Mouse (Mus musculus) neural tube, embryonic 13.5 days (tissue): ENCODE measurements around the gene Nup93. TPM values are rescaled to one million over a fixed set of nuclear protein-coding genes. Genes with fewer than 3 reads are reported as not detected.

Source experiments
- ATAC-seq: fragments of 200-750 bp; cut with Nextera tagmentation; 2 replicates; pipeline ENCODE4 v1.8.0; 2017; ENCODE audit warnings: low read depth, mild to moderate bottlenecking, moderate TSS enrichment, moderate library complexity
- H3K27ac ChIP-seq: fragments of 300-500 bp; sonication (generic); replicated peaks from 2 replicates; pipeline ENCODE4 v1.5.1; 2015; ENCODE audit warnings: moderate library complexity, mild to moderate bottlenecking, inconsistent platforms
- H3K27me3 ChIP-seq: fragments of 300-500 bp; sonication (generic); 2 replicates; pipeline ENCODE4 v1.6.1; 2015; ENCODE audit warnings: mild to moderate bottlenecking, inconsistent platforms
- H3K36me3 ChIP-seq: fragments of 300-500 bp; sonication (generic); 2 replicates; pipeline ENCODE4 v1.6.1; 2015; ENCODE audit warnings: mild to moderate bottlenecking, inconsistent platforms
- H3K4me1 ChIP-seq: fragments of 300-500 bp; sonication (generic); replicated peaks from 2 replicates; pipeline ENCODE4 v1.6.1; 2015; ENCODE audit warnings: inconsistent platforms
- H3K4me2 ChIP-seq: fragments of 300-500 bp; sonication (generic); 2 replicates; pipeline ENCODE4 v1.6.1; 2015; ENCODE audit warnings: inconsistent platforms, mild to moderate bottlenecking, moderate library complexity
- H3K4me3 ChIP-seq: fragments of 300-500 bp; sonication (generic); 2 replicates; pipeline ENCODE4 v1.5.1; 2015; ENCODE audit warnings: mild to moderate bottlenecking, inconsistent platforms
- H3K9ac ChIP-seq: fragments of 300-500 bp; sonication (generic); 2 replicates; pipeline ENCODE4 v1.6.1; 2015; ENCODE audit warnings: moderate library complexity, mild to moderate bottlenecking, inconsistent platforms
- H3K9me3 ChIP-seq: fragments of 300-500 bp; sonication (generic); 2 replicates; pipeline ENCODE4 v1.6.1; 2016; ENCODE audit warnings: inconsistent platforms
- WGBS: fragments of 180-500 bp; shearing (Covaris S2); methylation state at CpG from one replicate; pipeline ENCODE4 v1.1.7; 2015; 5-methylcytosine and 5-hydroxymethylcytosine counted together
- polyA plus RNA-seq: library from polyadenylated mRNA; unstranded; fragments of >200 nt; fragmentation: Nextera tagmentation; extraction: Ambion mirVana; gene quantifications from 2 replicates; pipeline ENCODE4 v1.2.1, GENCODE M21; 2015

Gene Nup93
- polyA plus RNA-seq, 1 experiment from 2014 or later: 56.1 TPM

DNA sequence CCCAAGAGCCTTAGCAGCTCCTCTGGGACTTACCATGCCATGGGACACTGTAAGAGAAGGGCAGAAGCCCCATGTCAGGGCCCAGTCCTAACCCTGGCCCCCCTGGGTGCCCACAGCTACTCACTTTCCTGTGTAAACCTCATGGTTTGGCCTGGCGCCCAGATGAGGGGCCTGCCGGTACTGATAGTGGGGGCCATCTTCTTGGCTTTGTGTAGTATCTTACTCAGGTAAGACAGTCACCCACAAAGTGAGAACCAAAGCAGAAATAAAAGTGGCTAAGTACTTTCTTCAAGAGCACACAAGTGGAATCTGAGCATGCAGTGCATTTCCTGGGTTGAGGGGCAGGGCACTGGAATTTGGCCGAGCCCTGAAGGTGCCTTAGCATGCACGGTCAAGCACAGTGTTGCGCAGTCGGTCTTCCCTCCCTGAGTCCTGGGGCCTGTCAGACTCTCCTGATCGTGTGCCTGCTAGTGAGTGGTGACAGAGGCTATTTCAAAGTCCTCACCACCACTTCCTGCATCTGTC, 92.7 kb downstream of the Nup93 start:
- H3K36me3 ChIP-seq: peaks cover 93% of the 10 kb centered on the region
- no peaks in the 10 kb centered on the region for H3K27me3 ChIP-seq
- no peak overlapping the region for H3K9ac ChIP-seq
- 90% methylated on average over 7 of the region's 7 CpGs for WGBS
- no peak for ATAC-seq
- no peak overlapping the region for H3K4me3 ChIP-seq
- no peaks in the 10 kb centered on the region for H3K4me1 ChIP-seq
- H3K27ac ChIP-seq: no peak overlapping the region
- no peak overlapping the region for H3K4me2 ChIP-seq
- H3K9me3 ChIP-seq: no peaks in the 10 kb centered on the region

DNA sequence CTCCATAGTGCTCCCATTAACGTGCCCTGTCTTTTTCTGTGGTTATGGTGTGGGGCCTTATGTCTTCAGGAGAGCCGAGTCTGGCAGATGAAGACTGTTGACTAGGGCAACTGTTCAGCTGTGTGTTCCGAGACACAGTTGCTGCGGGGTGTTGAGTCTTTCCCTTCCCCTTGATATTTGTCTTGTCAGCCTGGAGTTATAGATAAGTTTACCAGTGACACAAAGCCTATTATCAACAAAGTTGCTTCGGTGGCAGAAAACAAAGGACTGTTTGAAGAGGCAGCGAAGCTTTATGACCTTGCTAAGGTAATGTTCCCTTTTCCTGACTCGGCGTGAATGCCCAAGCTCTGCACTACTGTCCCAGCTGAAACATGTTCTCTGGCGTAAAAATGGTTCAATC, 93.3 kb downstream of the Nup93 start:
- Histone ChIP-seq H3K27ac (no peak overlapping the region), H3K4me2 (no peak overlapping the region), H3K4me1 (no peaks in the 10 kb centered on the region), H3K36me3 (peaks cover 93% of the 10 kb centered on the region), H3K27me3 (no peaks in the 10 kb centered on the region), H3K9ac (no peak overlapping the region), H3K9me3 (no peaks in the 10 kb centered on the region), H3K4me3 (no peak overlapping the region)
- no peak for ATAC-seq
- 68% methylated on average over 9 of the region's 9 CpGs for WGBS

DNA sequence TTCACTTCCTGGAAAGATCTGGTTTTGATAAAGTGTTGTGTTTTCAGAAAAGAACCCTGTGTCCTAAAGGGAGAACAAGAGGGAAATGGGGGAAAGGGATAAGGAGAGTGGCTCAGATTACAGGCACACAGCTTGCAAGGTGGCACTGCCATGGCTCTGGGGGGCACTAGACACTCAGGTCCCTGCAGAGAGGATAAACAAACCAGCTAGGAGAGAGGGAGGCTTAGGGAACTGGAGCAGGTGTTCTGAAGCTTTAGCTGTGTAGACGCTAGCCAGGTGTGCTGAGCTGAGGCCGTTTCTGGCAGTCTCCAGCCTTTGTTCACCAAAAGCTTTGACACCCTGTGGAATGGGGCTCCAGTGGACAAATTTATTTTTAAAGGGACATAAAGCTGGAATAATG, 99.7 kb downstream of the Nup93 start:
- Histone ChIP-seq H3K36me3 (peaks cover 84% of the 10 kb centered on the region), H3K27ac (no peak overlapping the region), H3K9ac (no peak overlapping the region), H3K27me3 (no peaks in the 10 kb centered on the region), H3K4me3 (no peak overlapping the region), H3K4me1 (no peaks in the 10 kb centered on the region), H3K9me3 (no peaks in the 10 kb centered on the region), H3K4me2 (no peak overlapping the region)
- 95% methylated on average over 2 of the region's 2 CpGs for WGBS
- no peak for ATAC-seq

DNA sequence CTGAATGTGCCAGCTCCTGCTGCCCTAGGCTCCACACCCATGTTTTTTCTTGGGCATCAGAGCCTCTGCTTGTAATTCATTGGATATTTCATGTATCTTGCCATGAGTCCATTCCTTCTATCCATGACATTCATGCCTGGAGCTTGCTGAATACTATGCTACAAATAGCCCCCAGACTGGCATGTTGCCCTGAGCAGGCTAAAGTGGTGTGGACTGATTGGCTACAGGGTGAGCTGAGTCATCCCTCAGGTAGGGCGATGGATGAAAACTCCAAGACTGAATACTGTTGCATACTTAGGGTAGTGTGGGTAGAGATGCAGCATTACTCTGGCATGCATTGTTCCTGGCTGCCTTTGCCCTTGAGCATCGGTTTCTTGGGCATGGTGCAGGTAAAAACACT, 102.9 kb downstream of the Nup93 start:
- Histone ChIP-seq H3K27ac (no peak overlapping the region), H3K4me3 (no peak overlapping the region), H3K9me3 (no peaks in the 10 kb centered on the region), H3K4me2 (no peak overlapping the region), H3K27me3 (no peaks in the 10 kb centered on the region), H3K9ac (no peak overlapping the region), H3K36me3 (peaks cover 85% of the 10 kb centered on the region), H3K4me1 (no peaks in the 10 kb centered on the region)
- no peak for ATAC-seq
- WGBS: 93% methylated on average over 2 of the region's 2 CpGs

DNA sequence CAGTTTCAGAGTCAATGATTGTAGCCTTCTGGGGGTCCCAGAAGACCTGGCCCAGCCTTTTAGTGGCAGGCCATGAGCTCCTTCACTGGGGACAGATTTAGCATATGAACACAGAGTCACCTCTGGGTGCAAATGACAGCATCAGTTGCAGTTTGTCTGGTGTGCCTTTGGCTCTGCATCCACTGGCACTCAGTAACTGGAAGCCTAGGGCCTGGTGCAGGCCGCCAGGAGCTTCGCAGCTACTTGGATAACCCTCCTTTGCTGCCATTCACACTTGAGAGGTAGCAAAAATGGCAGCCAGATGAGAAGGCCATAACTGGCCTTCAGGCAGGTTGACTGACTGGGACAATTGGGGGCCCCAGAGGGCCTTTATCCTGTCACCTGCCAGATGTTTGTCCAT, 103.3 kb downstream of the Nup93 start:
- no peak overlapping the region for H3K27ac ChIP-seq
- no peaks in the 10 kb centered on the region for H3K9me3 ChIP-seq
- H3K4me3 ChIP-seq: no peak overlapping the region
- H3K36me3 ChIP-seq: peaks cover 80% of the 10 kb centered on the region
- 87% methylated on average over 2 of the region's 2 CpGs for WGBS
- H3K9ac ChIP-seq: no peak overlapping the region
- no peak for ATAC-seq
- no peaks in the 10 kb centered on the region for H3K27me3 ChIP-seq
- no peak overlapping the region for H3K4me2 ChIP-seq
- H3K4me1 ChIP-seq: no peaks in the 10 kb centered on the region

DNA sequence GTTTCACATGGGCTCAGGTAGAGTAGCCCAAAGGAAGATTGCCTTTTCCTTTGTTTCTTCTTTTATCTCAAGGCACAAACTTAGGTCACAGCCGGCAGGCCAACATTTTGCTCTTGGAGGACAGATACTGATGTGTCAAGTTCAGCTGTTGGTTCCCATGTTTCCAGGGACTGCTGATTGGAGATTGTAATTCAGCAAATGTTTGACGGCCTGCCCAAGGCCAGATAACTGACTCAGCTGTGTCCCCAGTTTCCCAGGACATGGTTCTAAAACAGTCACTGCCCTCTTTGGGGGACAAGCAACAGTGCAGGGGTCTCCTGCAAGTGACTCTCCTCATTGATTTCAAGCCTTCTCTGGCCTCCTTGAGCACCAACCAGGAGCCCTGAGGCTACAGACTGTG, 105.7 kb downstream of the Nup93 start:
- Histone ChIP-seq H3K4me2 (no peak overlapping the region), H3K9ac (no peak overlapping the region), H3K27ac (no peak overlapping the region), H3K9me3 (no peaks in the 10 kb centered on the region), H3K4me3 (no peak overlapping the region), H3K27me3 (no peaks in the 10 kb centered on the region), H3K4me1 (no peaks in the 10 kb centered on the region), H3K36me3 (peaks cover 75% of the 10 kb centered on the region)
- no peak for ATAC-seq
- 79% methylated on average over 2 of the region's 2 CpGs for WGBS

DNA sequence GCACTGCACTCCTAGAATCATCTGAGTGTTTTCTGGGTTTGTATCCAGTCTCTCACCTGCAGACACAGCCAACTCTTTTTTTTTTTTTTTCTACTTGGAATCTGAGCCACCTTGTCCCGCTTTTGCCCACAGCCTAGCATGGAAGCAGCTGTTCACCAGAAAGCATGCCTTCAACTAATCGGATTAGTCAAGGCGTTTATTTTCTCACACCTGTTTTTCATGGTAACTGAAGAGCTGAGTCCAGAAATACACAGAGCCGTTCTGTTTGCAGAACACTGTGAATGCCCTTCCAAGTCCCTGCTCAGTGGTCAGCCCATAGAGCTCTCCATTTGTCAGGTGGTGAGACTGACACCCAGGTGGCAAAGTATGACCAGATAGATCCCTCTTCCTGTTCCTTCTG, 107.7 kb downstream of the Nup93 start:
- peaks cover 55% of the 10 kb centered on the region for H3K36me3 ChIP-seq
- H3K4me3 ChIP-seq: no peak overlapping the region
- H3K4me1 ChIP-seq: no peaks in the 10 kb centered on the region
- H3K9me3 ChIP-seq: no peaks in the 10 kb centered on the region
- H3K27ac ChIP-seq: no peak overlapping the region
- no peak overlapping the region for H3K4me2 ChIP-seq
- WGBS: 81% methylated on average over 4 of the region's 4 CpGs
- H3K27me3 ChIP-seq: no peaks in the 10 kb centered on the region
- no peak overlapping the region for H3K9ac ChIP-seq
- no peak for ATAC-seq

DNA sequence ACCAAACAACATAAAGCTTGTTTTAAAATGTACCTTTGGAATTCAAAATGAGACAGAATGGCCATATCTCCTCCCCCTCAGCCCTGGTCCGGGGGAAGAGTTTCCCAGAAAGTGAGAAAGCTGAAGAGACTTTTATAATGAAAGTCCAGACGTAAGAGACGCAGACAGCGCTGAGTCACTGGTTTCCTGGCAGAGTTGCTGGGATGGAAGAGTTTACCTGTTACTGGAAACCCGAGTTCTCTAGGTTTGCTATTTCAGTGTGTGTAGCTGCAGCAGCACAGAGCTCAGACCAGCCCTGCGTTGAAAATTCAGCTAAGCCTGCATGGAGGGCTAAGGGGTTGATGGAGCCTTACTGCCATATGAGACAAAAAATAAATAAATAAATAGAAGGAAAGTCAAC, 108.7 kb downstream of the Nup93 start:
- H3K9me3 ChIP-seq: no peaks in the 10 kb centered on the region
- peaks cover 47% of the 10 kb centered on the region for H3K36me3 ChIP-seq
- H3K4me1 ChIP-seq: no peaks in the 10 kb centered on the region
- no peak overlapping the region for H3K4me2 ChIP-seq
- H3K27me3 ChIP-seq: no peaks in the 10 kb centered on the region
- H3K4me3 ChIP-seq: no peak overlapping the region
- no peak overlapping the region for H3K27ac ChIP-seq
- ATAC-seq: no peak
- 89% methylated on average over 6 of the region's 6 CpGs for WGBS
- no peak overlapping the region for H3K9ac ChIP-seq

DNA sequence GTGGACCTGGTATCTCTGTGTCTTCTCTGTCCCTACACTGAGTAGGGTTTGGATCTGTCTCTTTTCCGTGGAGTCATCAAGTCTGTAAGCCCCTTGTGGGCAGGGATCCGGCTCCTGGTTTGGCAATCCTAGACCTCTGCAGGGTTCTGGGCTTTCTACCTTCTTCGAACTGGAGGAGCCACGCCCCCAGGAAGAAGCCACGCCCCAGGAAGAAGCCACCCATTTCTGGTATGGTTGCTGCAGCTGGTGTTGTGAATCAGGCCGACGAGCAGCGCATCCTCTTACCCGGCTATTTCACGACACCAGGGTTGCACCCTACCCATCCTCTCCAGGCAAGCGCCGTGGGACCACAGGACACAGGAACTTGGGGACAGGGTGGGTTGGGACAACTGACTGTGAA, 109.7 kb downstream of the Nup93 start:
- WGBS: 51% methylated on average over 12 of the region's 12 CpGs
- Histone ChIP-seq H3K4me3 (no peak overlapping the region), H3K27me3 (no peaks in the 10 kb centered on the region), H3K9me3 (no peaks in the 10 kb centered on the region), H3K27ac (no peak overlapping the region), H3K36me3 (peaks cover 38% of the 10 kb centered on the region), H3K9ac (no peak overlapping the region), H3K4me1 (no peaks in the 10 kb centered on the region), H3K4me2 (no peak overlapping the region)
- no peak for ATAC-seq

DNA sequence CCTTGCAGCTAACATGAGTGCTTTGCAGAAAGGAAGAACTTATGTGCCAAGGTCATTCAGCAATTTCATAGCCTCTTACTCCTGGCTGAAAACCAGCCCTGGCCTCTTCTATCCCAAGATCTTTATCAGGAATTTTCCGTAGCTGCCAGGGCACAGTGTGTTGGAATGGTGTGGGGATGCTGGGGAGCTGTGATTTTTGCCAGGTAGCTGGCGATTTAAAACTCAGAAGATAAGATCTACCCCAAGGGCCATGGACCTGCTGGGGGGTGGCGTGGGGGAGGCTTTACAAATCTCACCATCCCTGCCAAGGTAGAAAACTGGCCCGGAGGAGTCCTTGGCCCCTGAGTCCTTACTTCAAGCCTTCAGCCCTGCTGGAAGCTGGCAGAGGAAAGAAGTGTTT, 111.7 kb downstream of the Nup93 start:
- Histone ChIP-seq H3K4me2 (no peak overlapping the region), H3K27ac (no peak overlapping the region), H3K4me1 (no peaks in the 10 kb centered on the region), H3K9ac (no peak overlapping the region), H3K4me3 (no peak overlapping the region), H3K9me3 (no peaks in the 10 kb centered on the region), H3K27me3 (no peaks in the 10 kb centered on the region), H3K36me3 (peaks cover 21% of the 10 kb centered on the region)
- ATAC-seq: no peak
- 87% methylated on average over 4 of the region's 4 CpGs for WGBS

DNA sequence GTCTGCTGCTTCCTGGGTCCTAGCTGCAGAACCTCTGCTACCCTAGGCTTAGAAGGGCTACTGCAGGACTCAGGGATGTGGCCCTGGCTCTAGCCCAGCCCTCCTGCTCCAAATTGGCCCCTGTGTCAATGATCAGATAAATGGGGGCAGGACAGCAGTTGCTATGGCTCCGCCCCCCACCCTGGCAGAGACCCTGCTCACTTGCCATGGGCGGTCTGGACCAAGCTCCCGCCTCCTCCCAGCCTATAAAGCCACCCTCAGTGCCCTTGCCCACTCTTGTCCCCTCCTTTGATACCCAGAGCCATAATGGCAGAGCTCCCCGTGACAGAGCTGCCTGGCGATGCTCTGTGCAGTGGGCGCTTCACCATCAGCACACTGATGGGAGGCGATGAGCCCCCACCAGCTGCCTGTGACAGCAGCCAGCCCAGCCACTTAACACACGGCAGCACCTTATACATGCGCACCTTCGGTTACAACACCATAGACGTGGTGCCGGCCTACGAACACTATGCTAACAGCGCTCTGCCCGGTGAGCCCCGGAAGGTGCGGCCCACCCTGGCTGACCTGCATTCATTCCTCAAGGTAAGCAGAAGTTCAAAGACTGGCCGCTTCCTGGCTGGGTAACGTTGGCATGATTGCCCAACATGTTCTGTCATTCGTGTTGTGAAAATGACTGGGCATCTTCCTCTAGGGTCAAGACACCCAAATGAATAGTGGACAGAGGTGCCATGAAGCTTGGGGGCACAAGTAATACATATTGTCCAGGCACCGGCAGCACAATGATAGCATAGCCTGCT, 114.8 kb downstream of the Nup93 start, which contains the start of gene Slc12a3:
Gene Slc12a3, plus strand, starts transcription at position 270 of the 797 bp plus-strand sequence.
- Histone ChIP-seq H3K36me3 (peaks cover 4% of the 10 kb centered on the region; the same call in 1 of the 2 replicates), H3K4me2 (no peak within 1 kb of the TSS), H3K9ac (no peak within 1 kb of the TSS), H3K9me3 (no peaks in the 10 kb centered on the region), H3K4me3 (no peak within 1 kb of the TSS), H3K27ac (no peak within 1 kb of the TSS), H3K27me3 (no peaks in the 10 kb centered on the region), H3K4me1 (no peaks in the 10 kb centered on the region)
- WGBS: 85% methylated on average over 21 of the region's 21 CpGs
- no peak for ATAC-seq

DNA sequence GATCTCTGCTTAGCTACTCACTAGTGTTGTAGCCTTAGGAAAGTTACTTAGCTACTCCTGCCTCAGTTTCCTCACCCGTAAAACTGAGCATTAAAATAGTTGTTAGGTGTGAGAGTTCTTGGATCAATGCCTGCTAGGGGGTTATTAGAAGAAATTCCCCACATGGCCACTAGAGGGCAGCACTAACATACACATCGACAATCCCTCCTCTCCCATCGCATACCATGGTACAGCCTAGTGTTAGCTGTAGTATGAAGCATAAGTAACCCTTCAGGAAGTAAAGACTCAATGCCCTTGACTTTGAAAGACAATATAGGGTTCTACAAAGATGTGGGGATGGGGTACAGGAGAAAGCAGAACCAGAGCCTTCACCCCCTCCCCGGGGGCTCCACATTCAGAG, 116.4 kb downstream of the Nup93 start:
- no peak overlapping the region for H3K27ac ChIP-seq
- no peaks in the 10 kb centered on the region for H3K4me1 ChIP-seq
- H3K36me3 ChIP-seq: no peaks in the 10 kb centered on the region
- no peak overlapping the region for H3K9ac ChIP-seq
- H3K4me3 ChIP-seq: no peak overlapping the region
- H3K9me3 ChIP-seq: no peaks in the 10 kb centered on the region
- ATAC-seq: peak; percentile 79
- no peaks in the 10 kb centered on the region for H3K27me3 ChIP-seq
- 38% methylated on average over 4 of the region's 4 CpGs for WGBS
- no peak overlapping the region for H3K4me2 ChIP-seq

DNA sequence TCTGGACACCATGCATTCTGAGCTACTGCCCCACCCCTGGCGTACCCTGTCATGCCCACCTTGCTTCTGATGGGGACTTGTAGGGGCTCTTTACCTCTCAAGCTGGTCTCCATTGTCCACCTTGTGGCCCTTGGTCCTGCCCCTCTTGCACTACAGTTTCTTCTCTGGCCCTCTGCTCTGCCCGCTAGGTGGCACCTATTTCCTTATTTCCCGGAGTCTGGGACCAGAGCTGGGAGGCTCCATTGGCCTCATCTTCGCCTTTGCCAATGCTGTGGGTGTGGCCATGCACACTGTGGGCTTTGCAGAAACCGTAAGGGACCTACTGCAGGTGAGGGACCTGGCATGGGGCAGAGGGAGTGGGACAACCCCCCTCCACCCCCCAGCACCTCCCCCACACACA, 119.0 kb downstream of the Nup93 start:
- no peak overlapping the region for H3K4me3 ChIP-seq
- ATAC-seq: no peak
- 54% methylated on average over 5 of the region's 5 CpGs for WGBS
- H3K4me2 ChIP-seq: no peak overlapping the region
- H3K9ac ChIP-seq: no peak overlapping the region
- H3K27ac ChIP-seq: no peak overlapping the region
- no peaks in the 10 kb centered on the region for H3K4me1 ChIP-seq
- H3K9me3 ChIP-seq: no peaks in the 10 kb centered on the region
- no peaks in the 10 kb centered on the region for H3K36me3 ChIP-seq
- H3K27me3 ChIP-seq: no peaks in the 10 kb centered on the region
